Mouse (Mus musculus): Measurements from ENCODE around the gene Ryr2.

The Ryr2 gene

GRCm38 (mm10) chr13:11545841-11546240, 560.9 kb downstream of the Ryr2 start:
- no peak for DNase-seq (ENCODE audit: low spot score)

- no peak for DNase-seq (ENCODE audit: low spot score)
Observed at GRCm38 (mm10) chr13:11542546-11542945, 564.2 kb downstream of the Ryr2 start.

- DNase-seq (ENCODE audit: low spot score) = no peak
Observed at GRCm38 (mm10) chr13:11536851-11537250, 569.9 kb downstream of the Ryr2 start.

- DNase-seq (ENCODE audit: low spot score) = no peak
Observed at GRCm38 (mm10) chr13:11535874-11536273, 570.9 kb downstream of the Ryr2 start.

GRCm38 (mm10) chr13:11533265-11533664, 573.5 kb downstream of the Ryr2 start:
- DNase-seq (ENCODE audit: low spot score) = no peak

GRCm38 (mm10) chr13:11532014-11532890, 574.5 kb downstream of the Ryr2 start:
- no peak for DNase-seq (ENCODE audit: low spot score)

- no peak for DNase-seq (ENCODE audit: low spot score)
Observed at GRCm38 (mm10) chr13:11523612-11524011, 583.1 kb downstream of the Ryr2 start.

GRCm38 (mm10) chr13:11520765-11521164, 586.0 kb downstream of the Ryr2 start:
- DNase-seq (ENCODE audit: low spot score) = no peak

GRCm38 (mm10) chr13:11511540-11512177, 595.1 kb downstream of the Ryr2 start:
- DNase-seq (ENCODE audit: low spot score) = no peak
